Mouse (Mus musculus) brain, embryonic 14.5 days (tissue): ENCODE measurements around the gene Ccdc120.

Source experiments
- CTCF ChIP-seq: fragments of 200-500 bp; IDR thresholded peaks from 2 replicates; pipeline ENCODE4 v1.5.1; 2012; ENCODE audit warnings: inconsistent platforms, mild to moderate bottlenecking, moderate library complexity, borderline replicate concordance; ENCODE audit not compliant: insufficient read depth, insufficient read length; ENCODE audit errors: extremely low read depth
- POLR2A ChIP-seq: fragments of 200-500 bp; IDR thresholded peaks from 2 replicates; pipeline ENCODE4 v1.6.1; 2012; ENCODE audit warnings: mild to moderate bottlenecking, inconsistent platforms, borderline replicate concordance; ENCODE audit not compliant: poor library complexity, insufficient read depth, insufficient read length, severe bottlenecking; ENCODE audit errors: extremely low read depth

DNA sequence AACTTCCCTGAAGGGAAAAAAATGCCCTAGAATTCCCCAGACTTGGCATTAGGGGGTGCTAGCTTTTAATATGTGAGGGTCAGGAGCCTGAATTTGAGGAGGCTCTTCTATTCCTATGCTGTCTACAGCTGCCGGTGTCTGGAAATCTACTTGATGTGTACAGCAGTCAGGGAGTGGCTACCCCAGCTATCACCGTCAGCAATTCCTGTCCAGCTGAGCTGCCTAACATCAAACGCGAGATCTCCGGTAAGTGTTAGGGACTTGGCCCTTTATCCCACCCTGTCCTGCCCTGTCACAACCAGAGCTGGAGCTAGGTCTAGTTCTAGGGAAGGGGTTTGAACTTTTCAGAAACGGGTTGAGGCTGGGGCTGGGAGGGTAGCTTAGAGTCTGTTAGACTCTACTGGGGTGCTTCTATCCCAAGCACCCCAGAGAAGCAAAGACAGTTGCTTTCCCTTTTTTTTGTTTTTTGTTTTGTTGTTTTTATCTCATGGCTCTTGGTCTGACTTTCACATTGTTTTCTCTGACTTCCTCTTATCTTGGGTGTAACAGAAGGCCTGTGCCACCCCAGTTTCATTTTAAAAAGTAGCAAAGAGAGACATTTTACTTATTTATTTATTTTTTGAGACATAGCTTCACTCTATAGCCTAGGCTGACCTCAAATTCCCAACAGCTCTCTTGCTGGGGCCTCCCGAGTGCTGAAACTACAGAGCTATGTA is 18.8 kb upstream of the Ccdc120 start:
- TF ChIP-seq CTCF (no peak), POLR2A (no peak)
